Mouse (Mus musculus): Measurements from ENCODE around the gene Pou2f2.

The Pou2f2 gene

GRCm38 (mm10) chr7:25195148-25195547, 15.6 kb upstream of the Pou2f2 start:
- DNase-seq (ENCODE audit: low spot score), result no peak

- no peak for DNase-seq (ENCODE audit: low spot score)
These were observed 12.6 kb upstream of the Pou2f2 start for GRCm38 (mm10) chr7:25192110-25192509.

- no peak for DNase-seq (ENCODE audit: low spot score)
These were observed 11.3 kb upstream of the Pou2f2 start for GRCm38 (mm10) chr7:25190806-25191205.

GRCm38 (mm10) chr7:25187662-25188650, 8.4 kb upstream of the Pou2f2 start:
- DNase-seq (ENCODE audit: low spot score), result peak; percentile 70

GRCm38 (mm10) chr7:25184091-25184490, 4.6 kb upstream of the Pou2f2 start:
- DNase-seq (ENCODE audit: low spot score), result no peak

- no peak for DNase-seq (ENCODE audit: low spot score)
These were observed 2.3 kb upstream of the Pou2f2 start for GRCm38 (mm10) chr7:25181814-25182213.

GRCm38 (mm10) chr7:25181331-25181790, 1.8 kb upstream of the Pou2f2 start:
- DNase-seq (ENCODE audit: low spot score), result no peak

- DNase-seq (ENCODE audit: low spot score), result no peak
These were observed 986 bp upstream of the Pou2f2 start for GRCm38 (mm10) chr7:25180512-25180911.

- DNase-seq (ENCODE audit: low spot score), result no peak
These were observed 530 bp downstream of the Pou2f2 start for GRCm38 (mm10) chr7:25178787-25179605.

- no peak for DNase-seq (ENCODE audit: low spot score)
These were observed 1.2 kb downstream of the Pou2f2 start for GRCm38 (mm10) chr7:25178317-25178716.

GRCm38 (mm10) chr7:25174343-25174742, 5.2 kb downstream of the Pou2f2 start:
- no peak for DNase-seq (ENCODE audit: low spot score)

- no peak for DNase-seq (ENCODE audit: low spot score)
These were observed 6.9 kb downstream of the Pou2f2 start for GRCm38 (mm10) chr7:25172669-25173068.

- no peak for DNase-seq (ENCODE audit: low spot score)
These were observed 8.9 kb downstream of the Pou2f2 start for GRCm38 (mm10) chr7:25170583-25170982.

GRCm38 (mm10) chr7:25166106-25166505, 13.4 kb downstream of the Pou2f2 start:
- DNase-seq (ENCODE audit: low spot score), result no peak

GRCm38 (mm10) chr7:25156158-25156648, 23.3 kb downstream of the Pou2f2 start:
- DNase-seq (ENCODE audit: low spot score), result no peak

- no peak for DNase-seq (ENCODE audit: low spot score)
These were observed 23.9 kb downstream of the Pou2f2 start for GRCm38 (mm10) chr7:25155469-25156157.

GRCm38 (mm10) chr7:25154648-25155047, 24.9 kb downstream of the Pou2f2 start:
- no peak for DNase-seq (ENCODE audit: low spot score)

GRCm38 (mm10) chr7:25153841-25154240, 25.7 kb downstream of the Pou2f2 start:
- no peak for DNase-seq (ENCODE audit: low spot score)

- DNase-seq (ENCODE audit: low spot score), result no peak
These were observed 27.5 kb downstream of the Pou2f2 start for GRCm38 (mm10) chr7:25151916-25152556.

GRCm38 (mm10) chr7:25151009-25151408, 28.5 kb downstream of the Pou2f2 start:
- no peak for DNase-seq (ENCODE audit: low spot score)

- no peak for DNase-seq (ENCODE audit: low spot score)
These were observed 29.3 kb downstream of the Pou2f2 start for GRCm38 (mm10) chr7:25150151-25150663.

All from ovary, postnatal 10 days (tissue).